Mouse (Mus musculus): ENCODE results near the gene Pus1.

DNA sequence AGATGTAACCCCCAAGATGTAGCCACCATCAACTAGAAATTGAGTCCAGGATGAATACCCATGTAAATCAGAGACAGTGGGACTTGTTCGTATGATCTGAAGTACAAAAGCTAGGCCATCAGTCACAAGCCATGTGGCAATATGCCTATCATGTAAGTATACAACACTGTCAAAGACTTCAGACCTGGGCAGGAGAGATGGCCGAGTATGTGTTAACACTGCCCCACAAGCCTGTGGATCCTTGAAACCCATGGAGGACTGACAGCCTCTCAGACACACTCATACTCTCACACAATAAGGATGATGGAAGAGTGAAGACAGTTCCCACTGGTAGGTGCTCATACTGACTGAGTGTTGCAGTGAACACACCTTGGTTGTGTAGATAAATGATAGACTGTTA is 4.3 kb downstream of the Pus1 start:
- TF ChIP-seq CTCF (IDR thresholded peaks at IDR 0.05; ENCODE audit: insufficient read depth, low read length) (no peak), POLR2A (IDR thresholded peaks at IDR 0.05; ENCODE audit: borderline replicate concordance, extremely low read depth, low read depth, low read length) (no peak)

Measured in lung, adult 2 months (tissue).